17 mouse cellular contexts compared by ENCODE assay signal in genomic region chr10:95971341-95971740, GRCm38 (mm10). TPM values are rescaled to one million over a fixed set of nuclear protein-coding genes. Genes with fewer than 3 reads are reported as not detected.
DNase-seq lines count a peak whose midpoint lies in the region; ATAC-seq and TF ChIP-seq lines count a peak whose summit lies in the region.
"Had no signal": no experiment of that assay in that cellular context is flagged by ENCODE, and none has a peak within 500 bp of the region (broad histone marks: within the 10 kb centered on the region; RNA-seq: fewer than 3 reads in every experiment).

No protein-coding gene starts in this region.

- peaks cover 19% of the 10 kb centered on the region for H3K36me3 ChIP-seq in heart, embryonic 14.5 days (ENCODE audit: control insufficient read depth, insufficient read depth, low read length)
- peaks cover 18 to 20% of the 10 kb centered on the region in 2 experiments for H3K36me3 ChIP-seq in CH12.LX (replicated peaks in 1 of 2; ENCODE audit: control insufficient read depth in 1 of 2, insufficient read depth in 1 of 2, low read length in 1 of 2)
- peaks cover 19% of the 10 kb centered on the region for H3K36me3 ChIP-seq in heart, postnatal 0 days (replicated peaks; ENCODE audit: control insufficient read depth, insufficient read depth, low read length)
- peaks cover 20% of the 10 kb centered on the region for H3K36me3 ChIP-seq in macrophage (ENCODE audit: inconsistent target)
- H3K36me3 ChIP-seq: limb, embryonic 12.5 days had no signal

- no peaks in the 10 kb centered on the region for H3K27me3 ChIP-seq in heart, embryonic 14.5 days (ENCODE audit: control insufficient read depth, insufficient read depth, low read length)
- no peaks in the 10 kb centered on the region for H3K27me3 ChIP-seq in CH12.LX (replicated peaks)
- no peaks in the 10 kb centered on the region for H3K27me3 ChIP-seq in heart, postnatal 0 days (ENCODE audit: control insufficient read depth, insufficient read depth, low read length)
- H3K27me3 ChIP-seq: embryonic facial prominence, embryonic 12.5 days; kidney, embryonic 15.5 days; limb, embryonic 12.5 days; stomach, embryonic 15.5 days had no signal

- WGBS in heart, embryonic 14.5 days = 62% methylated on average over 4 of the region's 4 CpGs
- WGBS in heart, postnatal 0 days = 46% methylated on average over 4 of the region's 4 CpGs
- 71% methylated on average over 4 of the region's 4 CpGs for WGBS in macrophage (ENCODE audit: missing documents)

- dilution Hi-C loops in CH12.LX (cut with MboI; ENCODE audit: extremely low pct_ligation_motif_present, extremely low pct_unique_long_range_greater_than_20kb, low sequenced_read_pairs) = no loop called here

- peak; percentile 50; the same call in 1 of the 2 replicates for TF ChIP-seq EP300 in CH12.LX (IDR thresholded peaks at IDR 0.05; ENCODE audit: low read length)
- TF ChIP-seq EP300 in heart, postnatal 0 days (IDR thresholded peaks at IDR 0.05; ENCODE audit: low read depth) = no peak

- H3K4me1 ChIP-seq in heart, embryonic 14.5 days (ENCODE audit: control insufficient read depth in 2 of 2, insufficient read depth in 2 of 2, low read length in 2 of 2) = peaks cover 6 to 20% of the 10 kb centered on the region in 2 experiments; a peak in 3 of 4 replicates
- H3K4me1 ChIP-seq in CH12.LX (ENCODE audit: control insufficient read depth in 1 of 2, insufficient read depth in 2 of 2) = peaks cover 3 to 33% of the 10 kb centered on the region in 2 experiments; a peak in 3 of 4 replicates
- H3K4me1 ChIP-seq in heart, postnatal 0 days (ENCODE audit: control insufficient read depth, insufficient read depth) = peaks cover 17% of the 10 kb centered on the region; the same call in 1 of the 2 replicates
- H3K4me1 ChIP-seq: embryonic facial prominence, embryonic 12.5 days; forebrain, embryonic 10.5 days; kidney, embryonic 15.5 days; limb, embryonic 12.5 days; stomach, embryonic 15.5 days had no signal

- no peak for ATAC-seq in heart, embryonic 14.5 days (ENCODE audit: insufficient number of reproducible peaks, insufficient read depth, low FRiP score, low read depth)
- ATAC-seq in heart, postnatal 0 days (ENCODE audit: insufficient read depth, low read depth) = no peak
- ATAC-seq: lung, postnatal 0 days had no signal

- H3K9me3 ChIP-seq in heart, embryonic 14.5 days (ENCODE audit: control insufficient read depth, low read length) = no peaks in the 10 kb centered on the region
- H3K9me3 ChIP-seq in CH12.LX (replicated peaks; ENCODE audit: low read length) = peaks cover 2% of the 10 kb centered on the region
- no peaks in the 10 kb centered on the region for H3K9me3 ChIP-seq in heart, postnatal 0 days (replicated peaks; ENCODE audit: control insufficient read depth, low read length)
- H3K9me3 ChIP-seq: embryonic facial prominence, embryonic 12.5 days; forebrain, embryonic 10.5 days; kidney, embryonic 15.5 days; limb, embryonic 12.5 days; stomach, embryonic 15.5 days had no signal

- DNase-seq in heart, adult 11 months = no peak
- peak; percentile 35 for DNase-seq in CH12.LX (ENCODE audit: extremely low read depth)
- DNase-seq in heart, postnatal 0 days (ENCODE audit: low spot score) = no peak
- DNase-seq in MN1 (ENCODE audit: low spot score) = no peak
- no peak for DNase-seq in layer of hippocampus, adult 9-11 months
- DNase-seq in urinary bladder, postnatal 4 days (ENCODE audit: low spot score in 2 of 2) = no peak
- DNase-seq: cerebellum, adult 2 months; retina, postnatal 1 day had no signal

- H3K27ac ChIP-seq in heart, embryonic 14.5 days (replicated peaks in 1 of 2; ENCODE audit: control insufficient read depth in 1 of 2, insufficient read depth in 1 of 2, low read depth in 2 of 2, low read length in 2 of 2) = peak overlapping the region; percentile 85; a peak in 3 of 4 replicates
- peak overlapping the region; percentile 46; the same call in 1 of the 2 replicates for H3K27ac ChIP-seq in CH12.LX (ENCODE audit: insufficient read depth, low read depth)
- H3K27ac ChIP-seq in heart, postnatal 0 days (ENCODE audit: low read depth) = peak overlapping the region; percentile 87
- H3K27ac ChIP-seq in macrophage = peak overlapping the region; percentile 52
- H3K27ac ChIP-seq: embryonic facial prominence, embryonic 12.5 days; forebrain, embryonic 10.5 days; kidney, embryonic 15.5 days; limb, embryonic 12.5 days; stomach, embryonic 15.5 days had no signal

- TF ChIP-seq POLR2A in CH12.LX (IDR thresholded peaks at IDR 0.05; ENCODE audit: low read depth, low read length) = no peak

- no peak overlapping the region for H3K9ac ChIP-seq in heart, embryonic 14.5 days (ENCODE audit: low read length)
- H3K9ac ChIP-seq in CH12.LX (ENCODE audit: insufficient read depth, low read depth) = peak overlapping the region; percentile 69
- peak overlapping the region; percentile 52; the same call in 1 of the 2 replicates for H3K9ac ChIP-seq in heart, postnatal 0 days (replicated peaks; ENCODE audit: low read depth, low read length)
- H3K9ac ChIP-seq: embryonic facial prominence, embryonic 12.5 days; kidney, embryonic 15.5 days; limb, embryonic 12.5 days; stomach, embryonic 15.5 days had no signal

- peak overlapping the region in 1 of 2 experiments; percentile 25; a peak in 1 of 4 replicates for H3K4me3 ChIP-seq in heart, embryonic 14.5 days (ENCODE audit: control insufficient read depth in 1 of 2, insufficient read depth in 1 of 2, low read depth in 1 of 2, low read length in 2 of 2)
- H3K4me3 ChIP-seq in CH12.LX (replicated peaks in 1 of 3; ENCODE audit: low read depth in 2 of 3, low read length in 2 of 3, poor library complexity in 1 of 3) = peak overlapping the region; percentile 44 to 57 (median 57)
- peak overlapping the region; percentile 36 for H3K4me3 ChIP-seq in heart, postnatal 0 days (ENCODE audit: low read depth, low read length)
- peak overlapping the region; percentile 16; the same call in 1 of the 2 replicates for H3K4me3 ChIP-seq in macrophage (ENCODE audit: inconsistent target)
- H3K4me3 ChIP-seq: embryonic facial prominence, embryonic 12.5 days; forebrain, embryonic 10.5 days; kidney, embryonic 15.5 days; limb, embryonic 12.5 days; stomach, embryonic 15.5 days had no signal

- peak overlapping the region; percentile 65 for H3K4me2 ChIP-seq in heart, embryonic 14.5 days (ENCODE audit: low read length)
- H3K4me2 ChIP-seq in CH12.LX (ENCODE audit: insufficient read depth, low read depth, poor library complexity, severe bottlenecking) = peak overlapping the region; percentile 100
- H3K4me2 ChIP-seq in heart, postnatal 0 days (ENCODE audit: low read depth, low read length) = peak overlapping the region; percentile 65
- H3K4me2 ChIP-seq: embryonic facial prominence, embryonic 12.5 days; kidney, embryonic 15.5 days; limb, embryonic 12.5 days; midbrain, embryonic 11.5 days; stomach, embryonic 15.5 days had no signal

- in situ Hi-C loops in CH12.LX (cut with MboI; ENCODE audit: low pct_ligation_motif_present, low pct_unique_long_range_greater_than_20kb, low sequenced_read_pairs) = no loop called here

- H3K79me2 ChIP-seq in CH12.LX (replicated peaks; ENCODE audit: control insufficient read depth, extremely low read depth, insufficient read depth, poor library complexity, severe bottlenecking) = peaks cover 12% of the 10 kb centered on the region
- H3K79me2 ChIP-seq in macrophage (ENCODE audit: inconsistent target) = peaks cover 100% of the 10 kb centered on the region

- no peak for TF ChIP-seq CTCF in CH12.LX (conservative IDR thresholded peaks at IDR 0.05 in 1 of 2, IDR thresholded peaks at IDR 0.05 in 1 of 2; ENCODE audit: low read depth in 2 of 2, low read length in 2 of 2)
- no peak for TF ChIP-seq CTCF in heart, postnatal 0 days (IDR thresholded peaks at IDR 0.05; ENCODE audit: low read depth)

- no peak for TF ChIP-seq RAD21 in CH12.LX (IDR thresholded peaks at IDR 0.05; ENCODE audit: low read depth, low read length)

TF ChIP-seq in CH12.LX, 34 proteins besides CTCF, POLR2A, EP300 and RAD21:
- TF ChIP-seq MAFK (IDR thresholded peaks at IDR 0.05; ENCODE audit: insufficient replicate concordance, low read length) (no peak), TBP (conservative IDR thresholded peaks at IDR 0.05; ENCODE audit: low read depth, low read length) (no peak), USF2 (conservative IDR thresholded peaks at IDR 0.05; ENCODE audit: low read depth, low read length) (no peak), USF1 (IDR thresholded peaks at IDR 0.05; ENCODE audit: low read depth, low read length) (no peak)

RNA-seq across cellular contexts. Expression of gene Eea1, which starts 30.9 kb away (rescaled TPM):
- 23.3 and 24.3 TPM in 2 replicates for polyA plus RNA-seq in heart, embryonic 14.5 days (2014; fragmentation: Nextera tagmentation; extraction: Ambion mirVana)
- total RNA-seq in CH12.LX (2012; rRNA removed) (13.3 and 14.6 TPM in 2 replicates), CH12.LX (2014; rRNA removed) (13.3 and 15.5 TPM in 2 replicates)
- polyA plus RNA-seq in CH12.LX (2012; ENCODE audit: insufficient read length, low read depth) (15.6 and 15.7 TPM in 2 replicates), macrophage (2018) (36.0 to 58.4 TPM (median 45.9 TPM) in 3 replicates)
- 10.8 and 13.3 TPM in 2 replicates for total RNA-seq in heart, postnatal 0 days (2014; rRNA removed; ENCODE audit: low replicate concordance)
- 21.1 and 21.3 TPM in 2 replicates for polyA plus RNA-seq in heart, postnatal 0 days (2015; fragmentation: Nextera tagmentation; extraction: Ambion mirVana)
- total RNA-seq in macrophage (2018; cell fraction: chromatin; rRNA removed) = 100 to 1,000 TPM; 191 to 899 (median 305) TPM
- total RNA-seq in macrophage (2018; cell fraction: cytosol; rRNA removed) = 100 to 1,000 TPM in 2 of 26 experiments, 10 to 100 TPM in 24; 44.5 to 117 (median 63.4) TPM
- 100 to 1,000 TPM; 106 to 459 (median 215) TPM for total RNA-seq in macrophage (2018; cell fraction: nucleus; rRNA removed)
